Mouse (Mus musculus) lung, adult 2 months (tissue): ENCODE results near the gene Tcf3. TPM values are rescaled to one million over a fixed set of nuclear protein-coding genes. Genes with fewer than 3 reads are reported as not detected.

Source experiments
- DNase-seq: peaks from one replicate; pipeline ENCODE4 v3.0.0; 2022
- H3K4me1 ChIP-seq: fragments of 200-500 bp; 2 replicates; pipeline ENCODE4 v1.6.1; 2011; ENCODE audit warnings: low read length; ENCODE audit not compliant: control insufficient read depth, insufficient read depth
- H3K4me3 ChIP-seq: fragments of 200-500 bp; replicated peaks from 2 replicates; pipeline ENCODE3; 2011; ENCODE audit warnings: low read depth, mild to moderate bottlenecking, control low read depth, low read length; ENCODE audit errors: extremely low read depth
- CTCF ChIP-seq: fragments of 200-500 bp; IDR thresholded peaks from 2 replicates; pipeline ENCODE4 v1.5.1; 2011; ENCODE audit warnings: mild to moderate bottlenecking, low read length, control low read depth; ENCODE audit not compliant: insufficient read depth
- POLR2A ChIP-seq: fragments of 200-500 bp; IDR thresholded peaks from 2 replicates; pipeline ENCODE4 v1.6.1; 2011; ENCODE audit warnings: low read depth, mild to moderate bottlenecking, control low read depth, low read length, borderline replicate concordance; ENCODE audit errors: extremely low read depth
- WGBS: fragments of 180-500 bp; shearing (Covaris S2); methylation state at CpG from one replicate; pipeline ENCODE4 v1.1.7; 2018; 5-methylcytosine and 5-hydroxymethylcytosine counted together
- polyA plus RNA-seq: library from polyadenylated mRNA; depleted of rRNA; stranded (reverse); fragments of >200 nt; gene quantifications from 2 replicates; pipeline ENCODE4 v1.2.3, GENCODE M21; 2012

The Tcf3 gene
- polyA plus RNA-seq, 1 experiment, result 94.7 TPM

GRCm38 (mm10) chr10:80431570-80432386 lies 1.7 kb downstream of the Tcf3 start:
- TF ChIP-seq POLR2A (no peak), CTCF (no peak)
- DNase-seq, result no peak

GRCm38 (mm10) chr10:80430375-80430980 lies 3.0 kb downstream of the Tcf3 start:
- 0 out of 2 replicates have a peak, but pooled peaks cover 5% of the 10 kb centered on the region for H3K4me1 ChIP-seq
- TF ChIP-seq CTCF, result no peak
- no peak for TF ChIP-seq POLR2A
- no peak overlapping the region for H3K4me3 ChIP-seq
- WGBS, result 53% methylated on average over 8 of the region's 8 CpGs
- no peak for DNase-seq

More at GRCm38 (mm10) chr10:80431570-80432386, 1.7 kb downstream of the Tcf3 start:
- H3K4me1 ChIP-seq, result 0 out of 2 replicates have a peak, but pooled peaks cover 5% of the 10 kb centered on the region
- 11% methylated on average over 16 of the region's 16 CpGs for WGBS
- peak overlapping the region; percentile 92 for H3K4me3 ChIP-seq

GRCm38 (mm10) chr10:80429800-80430199 lies 3.6 kb downstream of the Tcf3 start:
- 79% methylated on average over 8 of the region's 8 CpGs for WGBS
- no peak for DNase-seq
- no peak overlapping the region for H3K4me3 ChIP-seq
- 0 out of 2 replicates have a peak, but pooled peaks cover 5% of the 10 kb centered on the region for H3K4me1 ChIP-seq
- TF ChIP-seq POLR2A (no peak), CTCF (no peak)

GRCm38 (mm10) chr10:80425041-80425440 lies 8.4 kb downstream of the Tcf3 start:
- Histone ChIP-seq H3K4me3 (no peak overlapping the region), H3K4me1 (no peaks in the 10 kb centered on the region)
- WGBS, result 92% methylated on average over 3 of the region's 3 CpGs
- no peak for DNase-seq
- TF ChIP-seq CTCF (no peak), POLR2A (no peak)

GRCm38 (mm10) chr10:80423562-80423961 lies 9.9 kb downstream of the Tcf3 start:
- no peak for DNase-seq
- WGBS, result 40% methylated on average over 4 of the region's 4 CpGs

GRCm38 (mm10) chr10:80421651-80422472 lies 11.6 kb downstream of the Tcf3 start:
- WGBS, result 89% methylated on average over 9 of the region's 9 CpGs
- Histone ChIP-seq H3K4me1 (0 out of 2 replicates have a peak, but pooled peaks cover 4% of the 10 kb centered on the region), H3K4me3 (no peak overlapping the region)
- TF ChIP-seq POLR2A, result no peak
- no peak for TF ChIP-seq CTCF
- DNase-seq, result no peak

More at GRCm38 (mm10) chr10:80423562-80423961, 9.9 kb downstream of the Tcf3 start:
- Histone ChIP-seq H3K4me1 (0 out of 2 replicates have a peak, but pooled peaks cover 2% of the 10 kb centered on the region), H3K4me3 (no peak overlapping the region)
- no peak for TF ChIP-seq CTCF
- TF ChIP-seq POLR2A, result no peak

GRCm38 (mm10) chr10:80421208-80421607 lies 12.2 kb downstream of the Tcf3 start:
- no peak overlapping the region for H3K4me3 ChIP-seq
- TF ChIP-seq POLR2A, result no peak
- no peak for TF ChIP-seq CTCF
- 0 out of 2 replicates have a peak, but pooled peaks cover 4% of the 10 kb centered on the region for H3K4me1 ChIP-seq
- no peak for DNase-seq
- WGBS, result 91% methylated on average over 8 of the region's 8 CpGs

- WGBS, result 91% methylated on average over 10 of the region's 10 CpGs
- 0 out of 2 replicates have a peak, but pooled peaks cover 4% of the 10 kb centered on the region for H3K4me1 ChIP-seq
- DNase-seq, result no peak
- TF ChIP-seq CTCF (no peak), POLR2A (no peak)
- no peak overlapping the region for H3K4me3 ChIP-seq
These were observed 12.7 kb downstream of the Tcf3 start for GRCm38 (mm10) chr10:80420729-80421128.

- TF ChIP-seq CTCF, result no peak
- no peak for TF ChIP-seq POLR2A
- 73% methylated on average over 8 of the region's 8 CpGs for WGBS
- no peak overlapping the region for H3K4me3 ChIP-seq
- H3K4me1 ChIP-seq, result 0 out of 2 replicates have a peak, but pooled peaks cover 4% of the 10 kb centered on the region
- no peak for DNase-seq
These were observed 14.0 kb downstream of the Tcf3 start for GRCm38 (mm10) chr10:80419419-80419818.
